Mouse (Mus musculus): ENCODE data around the gene Bcdin3d. TPM values are rescaled to one million over a fixed set of nuclear protein-coding genes. Genes with fewer than 3 reads are reported as not detected.

The Bcdin3d gene
- total RNA-seq, 1 experiment = 36.1 TPM

- DNase-seq (ENCODE audit: low read depth, low spot score) = no peak
- Histone ChIP-seq H3K9me3 (ENCODE audit: control insufficient read depth, insufficient read depth, low read depth, low read length) (no peaks in the 10 kb centered on the region), H3K27ac (ENCODE audit: insufficient read depth, low read depth, low read length, poor library complexity, severe bottlenecking) (no peak overlapping the region), H3K9ac (ENCODE audit: insufficient read depth, low read depth, low read length, poor library complexity, severe bottlenecking) (peak overlapping the region; percentile 49; the same call in 1 of the 2 replicates), H3K4me3 (ENCODE audit: insufficient read depth in 1 of 2, low read depth in 1 of 2, low read length in 2 of 2, poor library complexity in 1 of 2, severe bottlenecking in 1 of 2) (peak overlapping the region in 1 of 2 experiments; percentile 34; a peak in 1 of 4 replicates), H3K4me1 (ENCODE audit: control insufficient read depth in 2 of 2, insufficient read depth in 2 of 2, low read length in 2 of 2, poor library complexity in 1 of 2) (peaks cover 3 to 7% of the 10 kb centered on the region in 2 experiments; a peak in 3 of 4 replicates), H3K36me3 (ENCODE audit: control insufficient read depth, insufficient read depth, low read length, poor library complexity, severe bottlenecking) (no peaks in the 10 kb centered on the region)
- TF ChIP-seq ZC3H11A (IDR thresholded peaks at IDR 0.05; ENCODE audit: borderline replicate concordance, low read depth, low read length) (no peak), CHD2 (IDR thresholded peaks at IDR 0.05; ENCODE audit: low read depth, low read length) (no peak), ZNF384 (IDR thresholded peaks at IDR 0.05; ENCODE audit: low read depth, low read length) (no peak), MAFK (IDR thresholded peaks at IDR 0.05; ENCODE audit: insufficient read depth, low read depth, low read length) (no peak), HCFC1 (IDR thresholded peaks at IDR 0.05; ENCODE audit: borderline replicate concordance, insufficient read depth, low read length) (no peak)
- in situ Hi-C loops (cut with MboI; ENCODE audit: low sequenced_read_pairs in 2 of 2, unreplicated experiment in 2 of 2) = no loop called here
These were observed 4.8 kb downstream of the Bcdin3d start for GRCm38 (mm10) chr15:99469736-99470135.

- peak; percentile 83 for DNase-seq (ENCODE audit: low read depth, low spot score)
- in situ Hi-C loops (cut with MboI; ENCODE audit: low sequenced_read_pairs in 2 of 2, unreplicated experiment in 2 of 2) = no loop called here
- Histone ChIP-seq H3K36me3 (ENCODE audit: control insufficient read depth, insufficient read depth, low read length, poor library complexity, severe bottlenecking) (no peaks in the 10 kb centered on the region), H3K9ac (ENCODE audit: insufficient read depth, low read depth, low read length, poor library complexity, severe bottlenecking) (no peak overlapping the region), H3K27ac (ENCODE audit: insufficient read depth, low read depth, low read length, poor library complexity, severe bottlenecking) (no peak overlapping the region), H3K4me3 (ENCODE audit: insufficient read depth in 1 of 2, low read depth in 1 of 2, low read length in 2 of 2, poor library complexity in 1 of 2, severe bottlenecking in 1 of 2) (no peak overlapping the region), H3K9me3 (ENCODE audit: control insufficient read depth, insufficient read depth, low read depth, low read length) (no peaks in the 10 kb centered on the region), H3K4me1 (ENCODE audit: control insufficient read depth in 2 of 2, insufficient read depth in 2 of 2, low read length in 2 of 2, poor library complexity in 1 of 2) (peaks cover 3 to 7% of the 10 kb centered on the region in 2 experiments; a peak in 3 of 4 replicates)
- TF ChIP-seq CHD2 (IDR thresholded peaks at IDR 0.05; ENCODE audit: low read depth, low read length) = no peak
- TF ChIP-seq ZC3H11A (IDR thresholded peaks at IDR 0.05; ENCODE audit: borderline replicate concordance, low read depth, low read length) = peak; percentile 47; the same call in 1 of the 2 replicates
These were observed 5.5 kb downstream of the Bcdin3d start for GRCm38 (mm10) chr15:99469067-99469466.

- Histone ChIP-seq H3K36me3 (ENCODE audit: control insufficient read depth, insufficient read depth, low read length, poor library complexity, severe bottlenecking) (no peaks in the 10 kb centered on the region), H3K4me1 (ENCODE audit: control insufficient read depth in 2 of 2, insufficient read depth in 2 of 2, low read length in 2 of 2, poor library complexity in 1 of 2) (peaks cover 3 to 6% of the 10 kb centered on the region in 2 experiments; a peak in 3 of 4 replicates), H3K27ac (ENCODE audit: insufficient read depth, low read depth, low read length, poor library complexity, severe bottlenecking) (no peak overlapping the region), H3K4me3 (ENCODE audit: insufficient read depth in 1 of 2, low read depth in 1 of 2, low read length in 2 of 2, poor library complexity in 1 of 2, severe bottlenecking in 1 of 2) (no peak overlapping the region), H3K9ac (ENCODE audit: insufficient read depth, low read depth, low read length, poor library complexity, severe bottlenecking) (peak overlapping the region; percentile 16; the same call in 1 of the 2 replicates), H3K9me3 (ENCODE audit: control insufficient read depth, insufficient read depth, low read depth, low read length) (no peaks in the 10 kb centered on the region)
- no peak for DNase-seq (ENCODE audit: low read depth, low spot score)
- in situ Hi-C loops (cut with MboI; ENCODE audit: low sequenced_read_pairs in 2 of 2, unreplicated experiment in 2 of 2) = no loop called here
- TF ChIP-seq ZC3H11A (IDR thresholded peaks at IDR 0.05; ENCODE audit: borderline replicate concordance, low read depth, low read length) = no peak
- TF ChIP-seq ZNF384 (IDR thresholded peaks at IDR 0.05; ENCODE audit: low read depth, low read length) = no peak
- no peak for TF ChIP-seq MAFK (IDR thresholded peaks at IDR 0.05; ENCODE audit: insufficient read depth, low read depth, low read length)
- no peak for TF ChIP-seq CHD2 (IDR thresholded peaks at IDR 0.05; ENCODE audit: low read depth, low read length)
- TF ChIP-seq HCFC1 (IDR thresholded peaks at IDR 0.05; ENCODE audit: borderline replicate concordance, insufficient read depth, low read length) = no peak
These were observed 11.3 kb downstream of the Bcdin3d start for GRCm38 (mm10) chr15:99463194-99463593.

GRCm38 (mm10) chr15:99457606-99458401 is 16.7 kb downstream of the Bcdin3d start, which contains the start of gene Nckap5l:
TSS of gene Nckap5l (minus strand) at chr15:99457748.
- no peak for TF ChIP-seq CHD2 (IDR thresholded peaks at IDR 0.05; ENCODE audit: low read depth, low read length)
- no peak for TF ChIP-seq ZC3H11A (IDR thresholded peaks at IDR 0.05; ENCODE audit: borderline replicate concordance, low read depth, low read length)
- no peak for TF ChIP-seq HCFC1 (IDR thresholded peaks at IDR 0.05; ENCODE audit: borderline replicate concordance, insufficient read depth, low read length)
- no peak for TF ChIP-seq MAFK (IDR thresholded peaks at IDR 0.05; ENCODE audit: insufficient read depth, low read depth, low read length)
- no peak for TF ChIP-seq ZNF384 (IDR thresholded peaks at IDR 0.05; ENCODE audit: low read depth, low read length)
- in situ Hi-C loops (cut with MboI; ENCODE audit: low sequenced_read_pairs in 2 of 2, unreplicated experiment in 2 of 2) = no loop called here
- DNase-seq (ENCODE audit: low read depth, low spot score) = peak; percentile 91

More at GRCm38 (mm10) chr15:99457606-99458401, 16.7 kb downstream of the Bcdin3d start, which contains the start of gene Nckap5l:
- Histone ChIP-seq H3K27ac (ENCODE audit: insufficient read depth, low read depth, low read length, poor library complexity, severe bottlenecking) (peak within 1 kb of the TSS; percentile 29; the same call in 1 of the 2 replicates), H3K9ac (ENCODE audit: insufficient read depth, low read depth, low read length, poor library complexity, severe bottlenecking) (peak within 1 kb of the TSS; percentile 67), H3K36me3 (ENCODE audit: control insufficient read depth, insufficient read depth, low read length, poor library complexity, severe bottlenecking) (no peaks in the 10 kb centered on the region), H3K4me1 (ENCODE audit: control insufficient read depth in 2 of 2, insufficient read depth in 2 of 2, low read length in 2 of 2, poor library complexity in 1 of 2) (peaks cover 2 to 17% of the 10 kb centered on the region in 2 experiments), H3K4me3 (ENCODE audit: insufficient read depth in 1 of 2, low read depth in 1 of 2, low read length in 2 of 2, poor library complexity in 1 of 2, severe bottlenecking in 1 of 2) (peak within 1 kb of the TSS; percentile 91 to 100), H3K9me3 (ENCODE audit: control insufficient read depth, insufficient read depth, low read depth, low read length) (no peaks in the 10 kb centered on the region)
